Mouse (Mus musculus): ENCODE data around the gene Olig2.

DNA sequence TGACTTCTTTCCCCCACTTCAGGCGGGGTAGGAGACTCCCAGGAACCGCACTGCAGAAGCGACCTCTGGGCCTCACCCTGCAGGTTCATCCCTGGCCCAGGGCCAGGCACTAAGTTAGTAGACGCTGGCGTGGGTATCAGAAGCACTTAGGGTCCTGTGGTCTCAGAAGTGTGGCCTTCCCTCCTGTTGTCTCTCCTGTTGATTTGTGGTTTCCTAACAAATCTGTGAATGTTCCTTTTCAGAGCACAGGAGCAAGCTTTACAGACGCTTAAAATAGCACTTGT is 2.4 kb downstream of the Olig2 start:
- TF ChIP-seq CTCF (IDR thresholded peaks at IDR 0.05; ENCODE audit: control insufficient read depth, insufficient read depth, low read length) (no peak), POLR2A (IDR thresholded peaks at IDR 0.05; ENCODE audit: borderline replicate concordance, control insufficient read depth, low read depth, low read length) (no peak)
